Mouse (Mus musculus) hindbrain, postnatal 0 days (tissue): ENCODE data around the gene Olfr772. TPM values are rescaled to one million over a fixed set of nuclear protein-coding genes. Genes with fewer than 3 reads are reported as not detected.
"Not testable (repeated sequence)": the region's sequence is repeated elsewhere in the genome, so short reads cannot be mapped to it uniquely, and the experiment has no call there.

Experiments used
- ATAC-seq: fragments of 200-750 bp; cut with Nextera tagmentation; 2 replicates; pipeline ENCODE4 v1.8.0; 2017; ENCODE audit warnings: mild to moderate bottlenecking, moderate TSS enrichment, moderate library complexity
- DNase-seq: peaks from one replicate; pipeline ENCODE4 v3.0.0-alpha.2; 2015; ENCODE audit warnings: low spot score
- H3K27ac ChIP-seq: fragments of 300-500 bp; sonication (generic); 2 replicates; pipeline ENCODE4 v1.5.1; 2014; ENCODE audit warnings: mild to moderate bottlenecking
- H3K27me3 ChIP-seq: fragments of 300-500 bp; sonication (generic); 2 replicates; pipeline ENCODE4 v1.6.1; 2014; ENCODE audit warnings: low read length, mixed read lengths; ENCODE audit not compliant: insufficient read depth
- H3K36me3 ChIP-seq: fragments of 300-500 bp; sonication (generic); 2 replicates; pipeline ENCODE4 v1.6.1; 2014; ENCODE audit warnings: low read length, mixed read lengths; ENCODE audit not compliant: insufficient read depth
- H3K4me1 ChIP-seq: fragments of 300-500 bp; sonication (generic); 2 replicates; pipeline ENCODE4 v1.6.1; 2014; ENCODE audit warnings: antibody characterized with exemption, low read length, mixed read lengths; ENCODE audit not compliant: insufficient read depth
- H3K4me2 ChIP-seq: fragments of 300-500 bp; sonication (generic); 2 replicates; pipeline ENCODE4 v1.6.1; 2014; ENCODE audit warnings: low read depth, mild to moderate bottlenecking, low read length, moderate library complexity, mixed read lengths
- H3K4me3 ChIP-seq: fragments of 300-500 bp; sonication (generic); 2 replicates; pipeline ENCODE4 v1.5.1; 2014; ENCODE audit warnings: low read length
- H3K9ac ChIP-seq: fragments of 300-500 bp; sonication (generic); replicated peaks from 2 replicates; pipeline ENCODE4 v1.6.1; 2014; ENCODE audit warnings: mild to moderate bottlenecking, low read length, moderate library complexity, mixed read lengths
- H3K9me3 ChIP-seq: fragments of 300-500 bp; sonication (generic); 2 replicates; pipeline ENCODE4 v1.6.1; 2016; ENCODE audit warnings: low read length, mixed read lengths
- CTCF ChIP-seq: IDR thresholded peaks from 2 replicates; pipeline ENCODE4 v1.5.1; 2016; ENCODE audit warnings: antibody characterized with exemption, control low read depth, low read depth
- WGBS: fragments of 180-500 bp; shearing (Covaris S2); extraction: QIAGEN DNeasy Blood & Tissue Kit; methylation state at CpG from one replicate; pipeline ENCODE4 v1.1.7; 2014; 5-methylcytosine and 5-hydroxymethylcytosine counted together
- polyA plus RNA-seq: library from polyadenylated mRNA; unstranded; fragments of >200 nt; fragmentation: Nextera tagmentation; extraction: Ambion mirVana; gene quantifications from 2 replicates; pipeline ENCODE4 v1.2.1, GENCODE M21; 2015
- total RNA-seq: library from RNA; depleted of rRNA; stranded (reverse); fragments of >200 nt; gene quantifications from 2 replicates; pipeline ENCODE4 v1.2.3, GENCODE M21; 2014; rRNA removed

The Olfr772 gene
- total RNA-seq (not detected in 2 replicates), polyA plus RNA-seq (not detected in 2 replicates)

- H3K27ac ChIP-seq, DNase-seq, ATAC-seq, H3K27me3 ChIP-seq, H3K4me1 ChIP-seq, H3K4me2 ChIP-seq, H3K9me3 ChIP-seq, H3K9ac ChIP-seq, H3K36me3 ChIP-seq, H3K4me3 ChIP-seq: not testable (repeated sequence)
- 85% methylated on average over 3 of the region's 4 CpGs for WGBS
Observed at GRCm38 (mm10) chr10:129177821-129178220, at the start of gene Olfr772. Olfr772 (minus strand) TSS chr10:129177921.

DNA sequence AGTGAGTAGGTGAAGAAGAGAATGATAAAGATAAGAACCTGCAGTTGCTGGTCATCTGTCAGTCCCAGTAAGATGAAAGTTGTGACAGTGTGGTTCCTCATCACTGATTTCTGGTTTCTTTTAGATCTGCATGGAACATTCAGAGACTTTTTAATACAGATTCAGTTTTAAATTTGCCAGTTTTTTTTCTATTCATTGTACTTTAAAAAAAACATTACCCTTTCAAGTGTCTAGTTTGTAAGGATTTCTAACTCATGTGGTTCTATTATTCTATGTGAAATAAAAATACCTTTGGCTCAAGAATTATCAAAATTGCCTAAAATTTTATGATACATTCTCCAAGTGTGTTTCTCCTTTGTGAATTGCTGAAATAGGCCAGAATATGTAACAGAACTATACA lies 9.6 kb upstream of the Olfr772 start, which contains the start of gene Olfr773:
TSS of gene Olfr773 (minus strand) at position 101 of the 400 bp plus-strand sequence.
- not testable (repeated sequence) for H3K9me3 ChIP-seq, H3K27ac ChIP-seq, H3K4me2 ChIP-seq, H3K4me3 ChIP-seq, H3K36me3 ChIP-seq, H3K27me3 ChIP-seq, ATAC-seq, H3K4me1 ChIP-seq, H3K9ac ChIP-seq, DNase-seq

GRCm38 (mm10) chr10:129164651-129165050 lies 13.1 kb downstream of the Olfr772 start, which contains the start of gene Olfr771:
Olfr771 (minus strand) TSS chr10:129164751.
- ATAC-seq: no peak
- no peak for TF ChIP-seq CTCF
- Histone ChIP-seq H3K9me3 (no peaks in the 10 kb centered on the region), H3K4me2 (no peak within 1 kb of the TSS), H3K36me3 (no peaks in the 10 kb centered on the region), H3K9ac (no peak within 1 kb of the TSS), H3K27me3 (no peaks in the 10 kb centered on the region), H3K4me1 (no peaks in the 10 kb centered on the region), H3K4me3 (no peak within 1 kb of the TSS), H3K27ac (no peak within 1 kb of the TSS)
- 83% methylated on average over 1 of the region's 1 CpGs for WGBS
- DNase-seq: no peak

DNA sequence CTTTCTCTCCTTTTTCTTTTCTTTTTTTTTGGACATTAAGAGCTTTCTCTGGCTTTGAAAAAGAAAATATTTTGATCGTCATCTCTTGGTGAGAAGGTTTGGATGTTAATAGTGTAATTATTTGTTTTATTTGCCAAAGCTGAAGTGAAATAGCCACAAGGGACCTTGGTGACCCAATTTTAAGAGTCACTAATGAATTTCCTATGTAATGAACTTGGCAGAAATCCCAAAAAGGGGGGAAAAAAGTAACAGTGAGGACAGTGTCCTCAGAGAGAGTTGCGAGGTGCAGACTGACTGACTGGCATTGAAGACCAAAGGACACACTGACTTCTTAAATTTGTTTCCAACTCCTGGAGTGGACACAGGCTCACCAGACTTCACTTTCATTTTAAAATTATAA lies 38.8 kb downstream of the Olfr772 start, which contains the start of gene Olfr770:
TSS of gene Olfr770 (minus strand) at position 101 of the 400 bp plus-strand sequence.
- Histone ChIP-seq H3K27ac (no peak within 1 kb of the TSS), H3K4me3 (no peak within 1 kb of the TSS), H3K4me1 (no peaks in the 10 kb centered on the region), H3K36me3 (no peaks in the 10 kb centered on the region), H3K9me3 (no peaks in the 10 kb centered on the region), H3K4me2 (no peak within 1 kb of the TSS), H3K9ac (no peak within 1 kb of the TSS), H3K27me3 (no peaks in the 10 kb centered on the region)
- WGBS: 54% methylated on average over 2 of the region's 2 CpGs
- no peak for ATAC-seq
- DNase-seq: peak; percentile 16
- no peak for TF ChIP-seq CTCF

Other genes starting within 250 kb of the Olfr772 start
- gene Itga7, start 244.1 kb downstream of the Olfr772 start, total RNA-seq: 29.0 and 30.6 TPM in 2 replicates
- gene Itga7, start 244.1 kb downstream of the Olfr772 start, polyA plus RNA-seq: 15.1 and 16.9 TPM in 2 replicates
- not detected in 2 replicates for gene Mettl7b, start 216.9 kb downstream of the Olfr772 start, total RNA-seq
- gene Mettl7b, start 216.9 kb downstream of the Olfr772 start, polyA plus RNA-seq: not detected in 2 replicates
- gene Olfr9, start 188.5 kb downstream of the Olfr772 start, total RNA-seq: not detected in 2 replicates
- not detected in 2 replicates for gene Olfr9, start 188.5 kb downstream of the Olfr772 start, polyA plus RNA-seq
- gene Olfr763, start 167.1 kb downstream of the Olfr772 start, total RNA-seq: not detected in 2 replicates
- not detected in 2 replicates for gene Olfr763, start 167.1 kb downstream of the Olfr772 start, polyA plus RNA-seq
- gene Olfr764-ps1, start 138.0 kb downstream of the Olfr772 start, total RNA-seq: not detected in 2 replicates
- gene Olfr764-ps1, start 138.0 kb downstream of the Olfr772 start, polyA plus RNA-seq: not detected in 2 replicates
- gene Olfr765, start 127.9 kb downstream of the Olfr772 start, total RNA-seq: not detected in 2 replicates
- not detected in 2 replicates for gene Olfr765, start 127.9 kb downstream of the Olfr772 start, polyA plus RNA-seq
- not detected in 2 replicates for gene Olfr766-ps1, start 108.9 kb downstream of the Olfr772 start, total RNA-seq
- gene Olfr766-ps1, start 108.9 kb downstream of the Olfr772 start, polyA plus RNA-seq: not detected in 2 replicates
- gene Olfr767, start 95.0 kb downstream of the Olfr772 start, total RNA-seq: not detected in 2 replicates
- not detected in 2 replicates for gene Olfr767, start 95.0 kb downstream of the Olfr772 start, polyA plus RNA-seq
- gene Olfr768, start 78.5 kb downstream of the Olfr772 start, total RNA-seq: not detected in 2 replicates
- gene Olfr768, start 78.5 kb downstream of the Olfr772 start, polyA plus RNA-seq: not detected in 2 replicates
- not detected in 2 replicates for gene Olfr769, start 60.1 kb downstream of the Olfr772 start, total RNA-seq
- gene Olfr769, start 60.1 kb downstream of the Olfr772 start, polyA plus RNA-seq: not detected in 2 replicates
- gene Olfr770, start 38.9 kb downstream of the Olfr772 start, total RNA-seq: not detected in 2 replicates
- gene Olfr770, start 38.9 kb downstream of the Olfr772 start, polyA plus RNA-seq: not detected in 2 replicates
- not detected in 2 replicates for gene Olfr771, start 13.2 kb downstream of the Olfr772 start, total RNA-seq
- gene Olfr771, start 13.2 kb downstream of the Olfr772 start, polyA plus RNA-seq: not detected in 2 replicates
- gene Olfr773, start 9.5 kb upstream of the Olfr772 start, total RNA-seq: not detected in 2 replicates
- gene Olfr773, start 9.5 kb upstream of the Olfr772 start, polyA plus RNA-seq: not detected in 2 replicates
- not detected in 2 replicates for gene Olfr774, start 58.3 kb upstream of the Olfr772 start, total RNA-seq
- gene Olfr774, start 58.3 kb upstream of the Olfr772 start, polyA plus RNA-seq: not detected in 2 replicates
- not detected in 2 replicates for gene Olfr775, start 70.5 kb upstream of the Olfr772 start, total RNA-seq
- gene Olfr775, start 70.5 kb upstream of the Olfr772 start, polyA plus RNA-seq: not detected in 2 replicates
- gene Olfr776, start 81.2 kb upstream of the Olfr772 start, total RNA-seq: not detected in 2 replicates
- not detected in 2 replicates for gene Olfr776, start 81.2 kb upstream of the Olfr772 start, polyA plus RNA-seq
- gene Olfr777, start 93.6 kb upstream of the Olfr772 start, total RNA-seq: not detected in 2 replicates
- not detected in 2 replicates for gene Olfr777, start 93.6 kb upstream of the Olfr772 start, polyA plus RNA-seq
- not detected in 2 replicates for gene Olfr780, start 140.2 kb upstream of the Olfr772 start, total RNA-seq
- not detected in 2 replicates for gene Olfr780, start 140.2 kb upstream of the Olfr772 start, polyA plus RNA-seq
- not detected in 2 replicates for gene Olfr781, start 150.9 kb upstream of the Olfr772 start, total RNA-seq
- gene Olfr781, start 150.9 kb upstream of the Olfr772 start, polyA plus RNA-seq: not detected in 2 replicates
- not detected in 2 replicates for gene Olfr782, start 170.9 kb upstream of the Olfr772 start, total RNA-seq
- not detected in 2 replicates for gene Olfr782, start 170.9 kb upstream of the Olfr772 start, polyA plus RNA-seq
- gene Olfr784, start 206.2 kb upstream of the Olfr772 start, total RNA-seq: 0.61 and 0.68 TPM in 2 replicates
- gene Olfr784, start 206.2 kb upstream of the Olfr772 start, polyA plus RNA-seq: 0.05 and 0.08 TPM in 2 replicates
- gene Olfr785, start 227.5 kb upstream of the Olfr772 start, total RNA-seq: not detected in 2 replicates
- gene Olfr785, start 227.5 kb upstream of the Olfr772 start, polyA plus RNA-seq: not detected in 2 replicates
- not detected in 2 replicates for gene Olfr786, start 249.4 kb upstream of the Olfr772 start, total RNA-seq
- not detected in 2 replicates for gene Olfr786, start 249.4 kb upstream of the Olfr772 start, polyA plus RNA-seq